Mouse (Mus musculus) layer of hippocampus, adult 9-10 months (tissue): ENCODE measurements around the gene Utrn.

Experiments
- DNase-seq: peaks from one replicate; pipeline ENCODE4 v3.0.0; 2022; ENCODE audit warnings: low spot score

Utrn gene

DNA sequence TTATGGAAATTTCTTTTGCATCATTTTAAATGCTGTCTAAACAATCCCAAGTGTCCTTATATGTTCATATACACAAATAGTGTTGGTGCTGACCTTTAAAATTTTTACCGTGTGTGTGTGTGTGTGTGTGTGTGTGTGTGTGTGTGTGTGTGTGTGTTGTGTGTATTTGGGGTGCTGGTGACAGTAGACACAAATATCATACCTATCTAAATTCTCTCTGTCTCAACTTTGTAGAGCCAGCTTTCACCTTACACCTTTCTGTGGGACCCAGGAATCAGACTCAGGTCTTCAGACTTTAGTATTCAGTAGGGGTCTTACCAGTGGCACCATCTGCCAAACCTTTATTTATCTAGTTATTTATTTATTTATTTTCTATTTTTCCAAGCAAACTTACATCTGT is 681 bp upstream of the Utrn start:
- DNase-seq: no peak

GRCm38 (mm10) chr10:12868189-12869028 is 756 bp downstream of the Utrn start:
- no peak for DNase-seq

- DNase-seq: no peak
Observed at GRCm38 (mm10) chr10:12867733-12868188, 1.4 kb downstream of the Utrn start.

GRCm38 (mm10) chr10:12866971-12867732 is 2.0 kb downstream of the Utrn start:
- DNase-seq: no peak

DNA sequence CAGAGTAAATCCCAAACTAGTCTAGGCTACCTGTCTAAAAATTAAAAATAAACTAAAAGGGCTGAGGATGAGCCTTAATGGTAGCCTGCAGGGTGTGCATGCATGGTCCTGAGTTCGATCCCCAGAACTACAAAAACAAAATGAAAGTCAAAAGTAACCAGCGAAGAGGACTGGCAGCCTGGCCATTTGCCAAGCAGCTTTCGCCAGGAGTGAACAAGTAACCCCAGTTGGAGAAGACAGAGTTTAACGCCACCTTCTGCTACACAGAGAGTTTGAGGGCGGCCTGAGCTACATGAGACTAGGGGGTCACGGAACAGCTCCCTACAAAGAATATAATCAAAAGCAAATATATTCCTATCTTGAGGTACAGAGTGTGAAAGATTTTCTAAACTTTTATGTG is 4.0 kb downstream of the Utrn start:
- no peak for DNase-seq

GRCm38 (mm10) chr10:12863581-12863980 is 5.6 kb downstream of the Utrn start:
- DNase-seq: no peak

GRCm38 (mm10) chr10:12862047-12862446 is 7.1 kb downstream of the Utrn start:
- DNase-seq: no peak

DNA sequence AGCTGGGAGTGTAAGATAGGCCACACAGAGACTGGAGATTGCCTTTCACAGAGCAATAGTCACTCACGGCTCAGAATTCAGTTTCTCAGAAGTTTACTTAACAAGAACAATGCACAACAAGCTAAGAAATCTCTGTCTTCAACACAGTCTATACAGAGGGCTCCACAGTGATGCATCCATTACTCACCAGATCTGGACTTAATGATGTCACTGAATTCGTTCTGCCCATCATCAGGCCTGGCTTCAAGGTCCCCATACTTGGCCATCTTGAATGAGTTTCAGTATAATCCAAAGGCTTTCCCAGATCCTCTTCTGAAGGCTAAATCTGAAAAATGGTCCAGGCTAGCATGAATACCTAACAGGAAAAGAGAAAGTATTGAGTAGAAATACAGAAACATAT is 7.8 kb downstream of the Utrn start:
- no peak for DNase-seq

DNA sequence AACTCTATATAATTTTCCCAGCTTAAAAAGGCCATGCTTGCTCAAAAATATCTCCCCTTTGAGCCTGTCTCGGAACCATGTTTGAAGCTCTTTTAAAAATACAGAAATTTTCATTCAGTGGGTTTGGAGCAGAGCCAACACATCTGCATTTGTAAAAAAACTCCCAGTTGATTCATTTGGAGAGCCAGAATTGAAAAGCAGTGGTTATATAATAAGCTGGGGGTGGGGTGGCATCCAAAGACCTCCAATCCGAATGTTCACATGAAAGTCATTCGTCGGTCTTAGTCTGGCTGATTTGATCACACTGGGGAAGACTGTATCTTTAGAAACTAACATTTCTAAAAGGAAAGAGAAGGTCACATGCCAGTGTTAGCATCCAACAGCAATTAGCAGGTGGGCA is 8.4 kb downstream of the Utrn start:
- no peak for DNase-seq

- no peak for DNase-seq
Observed at GRCm38 (mm10) chr10:12860331-12860730, 8.8 kb downstream of the Utrn start.

DNA sequence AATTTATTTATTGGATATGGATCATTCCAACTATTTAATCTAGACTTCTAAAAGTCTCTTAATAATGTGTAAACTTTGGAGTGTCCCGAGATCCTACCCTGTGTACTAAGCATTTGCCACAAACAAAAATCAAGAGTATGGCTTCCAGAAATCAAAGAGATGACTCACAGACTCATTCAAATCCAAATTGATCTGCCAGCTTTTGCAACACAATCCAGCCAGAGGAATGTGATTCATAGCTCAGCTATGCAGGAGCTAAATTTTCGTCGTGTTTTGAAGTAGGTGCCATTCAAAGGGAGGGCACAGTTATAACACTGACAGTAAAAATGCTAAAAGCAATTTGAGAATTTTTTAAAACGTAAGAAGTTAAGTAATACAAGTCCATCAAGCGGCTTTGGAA is 11.1 kb downstream of the Utrn start:
- no peak for DNase-seq

GRCm38 (mm10) chr10:12854298-12854697 is 14.9 kb downstream of the Utrn start:
- DNase-seq: no peak

GRCm38 (mm10) chr10:12853776-12854175 is 15.4 kb downstream of the Utrn start:
- no peak for DNase-seq

DNA sequence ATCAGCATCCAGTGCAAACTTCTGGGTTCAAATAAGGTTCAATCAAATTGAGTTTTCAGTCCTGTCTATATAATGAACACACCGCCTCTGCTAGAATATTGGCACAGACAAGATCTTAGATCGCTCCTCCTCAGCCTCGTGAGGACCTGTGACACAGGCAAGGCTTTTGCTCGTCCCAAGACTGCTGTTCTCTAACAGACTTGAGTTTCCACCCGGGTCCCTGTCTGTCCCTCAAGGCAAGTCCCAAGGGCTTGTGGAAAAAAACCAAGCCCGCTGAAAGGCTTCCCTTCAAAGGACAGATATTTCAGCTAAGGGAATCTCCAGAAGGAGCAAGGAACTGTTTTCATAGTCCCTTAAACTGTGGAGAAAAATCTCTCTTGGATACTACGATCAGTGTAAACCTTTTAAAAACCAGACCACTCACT is 16.0 kb downstream of the Utrn start:
- DNase-seq: no peak

DNA sequence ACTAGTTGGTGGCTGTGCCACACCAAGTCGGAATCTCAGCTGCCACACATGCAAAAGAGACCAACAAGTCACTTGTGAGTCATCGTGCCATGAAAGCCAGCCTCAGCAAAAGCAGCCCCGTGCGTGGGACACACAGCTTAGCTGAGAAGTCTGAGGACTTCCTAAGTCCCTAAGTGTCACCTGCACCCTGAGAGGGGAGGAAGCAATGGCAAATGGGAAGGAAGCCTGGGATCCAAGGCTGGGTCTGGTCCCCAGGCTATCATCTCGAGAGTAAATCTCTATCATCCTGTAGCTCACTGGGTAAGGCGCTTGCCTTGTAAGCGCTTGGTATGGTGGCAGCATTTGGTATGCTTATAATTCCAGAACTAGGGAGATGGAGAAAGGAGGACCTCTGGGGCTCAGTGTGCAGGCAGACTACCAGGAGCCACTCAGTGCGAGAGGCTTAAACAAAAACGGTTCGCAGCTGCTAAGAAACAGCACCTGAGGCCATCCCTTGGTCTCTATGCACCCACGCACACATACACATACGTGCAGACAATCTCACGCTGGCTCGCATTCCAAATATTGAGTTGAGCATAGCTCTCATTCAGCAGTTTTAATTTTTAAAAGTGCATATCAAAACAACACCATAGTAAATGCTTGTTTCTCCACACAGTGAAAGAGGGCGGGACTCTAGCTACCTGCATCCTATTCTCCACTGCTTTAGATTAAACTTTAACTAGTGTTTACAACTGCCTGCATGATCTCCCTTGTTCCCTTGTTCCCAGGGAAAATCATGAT is 16.6 kb downstream of the Utrn start:
- DNase-seq: no peak

GRCm38 (mm10) chr10:12850781-12851471 is 18.2 kb downstream of the Utrn start:
- DNase-seq: no peak

GRCm38 (mm10) chr10:12848322-12849108 is 20.6 kb downstream of the Utrn start:
- no peak for DNase-seq

DNA sequence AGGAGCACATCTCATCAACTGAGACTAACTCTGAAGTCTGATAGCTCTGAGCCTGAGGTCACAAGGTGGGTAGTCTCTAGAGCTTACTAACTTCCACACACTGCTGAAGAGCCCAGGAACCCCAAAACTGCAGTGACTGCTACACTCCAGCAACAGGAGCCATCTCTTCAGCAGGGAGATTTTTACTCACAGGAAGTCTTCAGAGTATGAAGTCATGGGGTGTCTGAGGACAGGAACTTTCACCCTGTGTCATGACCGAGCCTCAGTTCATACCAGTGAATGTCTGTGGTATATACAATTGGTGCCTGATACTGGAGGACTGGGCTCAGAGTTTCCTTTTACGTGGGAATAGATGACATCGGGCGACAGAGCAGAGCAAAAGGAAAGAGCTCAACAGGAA is 26.6 kb downstream of the Utrn start:
- DNase-seq: no peak

GRCm38 (mm10) chr10:12841497-12841896 is 27.7 kb downstream of the Utrn start:
- no peak for DNase-seq

DNA sequence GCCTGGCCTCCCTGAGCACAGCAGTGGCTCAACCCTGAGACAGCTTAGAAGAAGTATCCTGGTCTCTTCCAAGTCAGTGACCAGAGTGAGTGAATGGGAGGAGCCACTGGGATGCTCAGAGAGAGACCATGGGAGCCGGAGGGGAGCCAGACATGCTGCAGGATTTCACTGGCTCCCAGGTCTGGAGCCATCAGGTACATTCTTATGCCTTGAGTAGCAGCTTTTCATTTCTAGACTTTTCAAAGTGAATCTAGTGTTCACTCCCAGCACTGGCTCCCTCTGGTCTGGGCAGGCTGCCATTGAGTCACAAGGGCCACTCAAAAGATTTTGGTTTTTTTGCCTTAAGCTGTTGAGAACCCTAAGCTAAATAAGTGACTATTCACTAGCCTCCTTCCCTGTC is 31.5 kb downstream of the Utrn start:
- no peak for DNase-seq
